Mouse (Mus musculus) megakaryocyte, embryonic 14.5 days (primary cell): ENCODE measurements at regions not wholly inside any gene's neighbourhood (a gene's known extent, or its start where the extent isn't known, plus 50 kb on each side); places are given as distances from the start of the nearest gene placed in this dataset.

Experiments
- FLI1 ChIP-seq: IDR thresholded peaks from 2 replicates; pipeline ENCODE4 v1.6.1; 2012; ENCODE audit warnings: low read length, inconsistent platforms, mixed read lengths
- GATA1 ChIP-seq: IDR thresholded peaks from 3 replicates; pipeline ENCODE4 v1.6.1; 2012; ENCODE audit warnings: mixed read lengths, low read length, inconsistent platforms, borderline replicate concordance

- no peak for TF ChIP-seq GATA1
- TF ChIP-seq FLI1, result no peak
Measured at GRCm38 (mm10) chr10:117522906-117523829, 106.1 kb upstream of the Cpm start.
